Mouse (Mus musculus) 416B (cell line): ENCODE results near the gene Gm28051.

Experiments
- DNase-seq: peaks from one replicate; pipeline ENCODE4 v3.0.0; 2011; ENCODE audit warnings: low read depth

The Gm28051 gene

DNA sequence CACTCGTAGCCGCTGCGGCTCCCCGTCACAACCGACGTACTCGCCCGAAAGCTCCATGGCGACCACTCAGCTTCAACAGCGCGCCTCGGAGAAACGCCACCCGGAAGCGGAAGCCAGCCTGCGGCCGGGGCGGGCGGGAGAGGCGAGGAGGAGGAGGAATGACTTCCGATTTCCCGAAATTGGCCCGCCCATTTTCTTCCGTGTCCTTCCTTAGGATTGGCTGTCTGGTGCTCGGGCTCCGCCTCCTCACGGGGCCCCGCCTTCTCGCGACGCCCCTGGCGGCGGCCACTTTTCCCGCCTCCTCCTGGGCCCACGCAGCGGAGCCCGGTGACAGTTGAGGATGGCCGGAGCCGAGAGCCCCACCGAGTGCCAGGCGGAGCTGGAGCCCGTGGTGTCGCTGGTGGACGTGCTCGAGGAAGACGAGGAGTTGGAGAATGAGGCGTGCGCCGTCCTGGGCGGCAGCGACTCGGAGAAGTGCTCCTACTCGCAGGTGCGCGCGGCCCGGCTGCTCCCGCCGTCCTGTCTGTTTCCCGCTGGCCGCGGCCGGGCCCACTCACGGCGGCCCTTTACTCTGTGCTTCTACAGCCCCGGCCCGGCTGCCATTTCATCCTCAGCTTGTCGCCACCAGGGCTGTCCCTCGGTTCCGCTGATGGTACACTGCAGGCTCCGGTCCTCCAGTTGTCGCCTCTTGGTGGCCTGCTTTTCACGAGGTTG lies at the start of gene Gm28051, which contains the start of the genes Gon7 and Ubr7:
TSS of gene Gm28051 (minus strand) at position 77 of the 714 bp plus-strand sequence.
TSS of gene Gon7 (minus strand) at position 115 of the 714 bp plus-strand sequence.
TSS of gene Ubr7 (plus strand) at position 279 of the 714 bp plus-strand sequence.
- peak; percentile 97 for DNase-seq

DNA sequence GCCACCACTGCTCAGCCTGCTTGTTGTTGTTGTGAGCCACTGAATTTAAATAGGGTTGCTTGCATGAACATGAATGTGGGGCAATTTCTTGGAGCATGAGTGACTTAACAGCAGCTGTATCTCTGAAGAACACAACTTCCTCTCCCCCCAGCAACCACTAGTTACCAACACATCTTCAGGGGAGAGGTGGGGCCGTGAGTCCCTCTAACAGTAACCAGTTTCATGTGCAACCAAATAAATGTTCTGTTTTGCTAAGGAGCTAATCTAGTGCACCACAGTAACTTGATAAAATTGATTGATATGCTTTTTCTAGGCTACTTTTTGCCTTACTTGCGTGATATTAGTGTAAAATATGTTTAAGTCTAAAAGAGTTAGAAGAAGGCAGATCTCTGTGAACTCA lies 42.0 kb upstream of the Gm28051 start:
- peak; percentile 72 for DNase-seq

DNA sequence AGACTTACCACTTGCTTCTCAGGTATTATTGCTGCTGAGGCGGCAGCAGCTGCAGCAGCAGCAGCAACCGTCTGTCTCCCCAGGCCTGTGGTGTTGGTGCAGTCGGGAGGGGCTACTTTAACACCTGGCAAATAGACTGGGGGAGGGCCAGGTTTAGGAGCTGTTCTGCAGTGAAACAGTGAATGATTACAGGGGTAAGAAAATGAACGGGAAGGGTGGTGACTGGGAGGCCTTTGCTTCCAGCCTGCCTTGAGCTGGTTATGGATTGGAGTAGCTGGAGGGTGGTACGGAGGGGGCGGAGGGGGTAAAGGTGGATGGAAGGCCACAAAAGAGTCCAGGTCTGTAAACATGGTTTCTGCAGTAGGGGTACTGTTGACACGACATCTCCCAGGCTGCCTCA lies 30.4 kb upstream of the Gm28051 start:
- no peak for DNase-seq

DNA sequence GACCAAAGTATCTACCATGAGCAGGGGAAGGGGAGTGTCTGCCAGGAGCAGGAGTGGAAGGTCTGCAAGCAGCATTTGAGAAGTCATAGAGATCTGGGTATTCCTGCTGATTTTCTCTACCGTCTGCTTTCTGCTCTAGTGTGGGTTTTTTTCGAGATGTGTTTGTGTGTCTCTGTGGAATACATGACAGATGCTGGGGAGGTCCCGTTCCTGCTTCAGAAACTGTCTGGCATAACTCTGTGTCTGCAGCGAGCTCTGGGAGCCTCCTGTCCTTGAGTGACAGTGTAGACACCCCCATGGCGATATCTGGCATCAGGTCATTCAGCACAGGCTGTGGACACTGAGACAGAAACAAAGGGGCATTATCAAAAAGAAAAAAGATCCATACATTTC lies 28.0 kb upstream of the Gm28051 start:
- no peak for DNase-seq

DNA sequence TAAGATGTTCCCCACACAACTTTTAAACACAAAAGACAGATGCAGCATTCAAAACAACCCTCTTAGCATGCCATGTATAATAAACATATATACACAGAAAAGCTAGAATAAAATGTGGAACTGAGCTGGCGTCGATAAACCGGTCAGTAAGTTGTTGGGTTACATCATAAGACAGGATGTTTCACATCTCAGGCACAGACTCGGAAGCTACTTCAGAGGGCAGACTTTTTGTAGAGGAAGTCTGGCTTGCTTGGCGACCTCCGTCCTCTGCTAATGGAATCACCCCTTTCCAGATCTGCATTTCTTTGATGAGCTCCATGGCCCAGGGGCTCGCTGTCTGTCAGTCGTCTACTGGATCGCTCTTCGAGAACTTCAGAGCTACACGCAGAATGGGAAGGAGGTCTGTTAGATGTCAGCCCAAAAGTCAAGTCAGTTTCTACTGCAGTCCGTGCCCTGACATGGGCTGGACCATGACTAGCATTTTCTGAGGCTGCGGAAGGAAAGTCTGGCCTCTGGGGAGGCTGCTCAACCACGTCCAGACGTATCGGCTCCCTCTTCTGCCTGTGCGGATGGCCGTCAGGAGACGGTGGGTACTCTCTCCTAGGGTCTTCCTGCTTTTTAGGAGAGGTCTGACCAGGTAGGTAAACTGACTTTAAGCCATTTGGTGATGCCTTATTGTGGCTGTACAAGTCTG lies 27.5 kb upstream of the Gm28051 start:
- DNase-seq, result peak; percentile 23

DNA sequence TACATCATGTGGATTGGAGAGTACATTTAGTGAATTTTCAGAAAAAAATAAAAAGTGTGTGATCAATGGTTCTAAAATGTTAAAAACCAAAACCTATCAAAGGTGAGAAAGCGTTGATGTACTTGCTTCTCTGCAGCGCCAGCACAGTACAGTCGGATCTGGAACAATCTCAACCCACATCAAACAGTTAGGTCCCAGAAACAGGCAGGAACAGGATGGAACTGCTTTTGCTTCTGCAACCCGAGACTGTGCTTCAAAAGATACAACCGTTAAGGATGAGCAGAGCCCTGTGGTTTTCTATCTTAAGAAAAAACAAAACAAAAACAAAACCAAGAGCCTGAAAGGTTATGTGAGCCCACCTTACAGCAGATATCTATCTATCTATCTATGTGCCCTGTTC lies 25.3 kb upstream of the Gm28051 start:
- DNase-seq, result no peak

DNA sequence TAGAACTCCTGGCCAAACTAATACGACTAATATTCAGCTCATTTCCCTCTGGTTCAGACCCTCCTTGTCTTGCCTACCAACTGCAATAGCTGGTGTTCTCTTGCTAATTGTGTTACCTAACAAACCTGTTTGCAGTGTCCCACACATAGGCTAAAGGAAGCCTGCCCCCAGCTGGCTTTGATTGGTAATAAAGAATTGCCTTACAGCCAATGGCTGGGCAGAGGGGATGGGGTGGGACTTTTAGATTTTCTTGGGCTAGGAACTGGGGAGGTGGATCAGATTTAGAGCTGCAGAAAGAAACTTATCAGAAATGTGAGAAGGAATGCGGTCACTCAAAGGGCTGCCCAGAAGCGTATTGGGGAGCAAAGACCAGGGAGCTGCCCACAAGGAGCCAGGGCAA lies 21.9 kb upstream of the Gm28051 start:
- DNase-seq, result peak; percentile 45

DNA sequence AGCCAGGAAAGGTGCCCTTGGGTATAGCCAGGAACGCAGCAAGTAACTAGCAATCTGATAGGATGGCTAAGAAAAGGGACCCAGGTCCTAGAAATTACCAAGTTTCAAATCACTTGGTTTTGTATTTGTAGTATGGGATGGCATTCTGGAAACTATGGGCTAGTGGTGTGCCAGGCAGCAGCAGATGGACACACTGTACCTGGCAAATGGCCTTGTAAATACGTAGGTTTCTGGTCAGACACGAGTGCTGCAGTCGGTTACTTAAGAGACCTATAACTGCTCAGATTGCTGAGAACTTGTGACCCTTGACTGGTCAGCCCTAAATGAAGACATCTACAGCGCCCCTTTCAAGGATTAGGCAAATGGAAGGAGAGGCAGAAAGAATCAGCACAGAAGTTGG lies 20.6 kb upstream of the Gm28051 start:
- no peak for DNase-seq

DNA sequence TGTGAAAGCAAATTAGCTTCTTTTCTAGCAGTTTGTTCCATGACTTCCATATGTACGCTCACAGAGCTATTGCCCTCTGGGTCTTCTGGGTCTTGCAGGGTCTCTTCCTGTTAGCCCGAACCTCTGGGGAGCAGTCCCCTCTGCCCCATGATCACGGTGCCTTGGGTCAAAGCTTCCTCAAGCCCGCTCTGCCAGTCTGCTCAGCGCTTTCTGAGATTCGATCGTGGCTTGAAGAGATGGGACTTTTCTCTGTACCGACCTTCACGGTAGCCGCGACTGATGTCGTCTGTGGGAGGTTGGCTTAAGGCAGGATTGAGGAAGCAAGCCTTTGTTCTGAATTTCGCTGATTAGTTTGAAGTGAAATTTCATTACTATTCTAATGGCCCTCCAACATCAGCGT lies 18.5 kb upstream of the Gm28051 start:
- DNase-seq, result no peak

DNA sequence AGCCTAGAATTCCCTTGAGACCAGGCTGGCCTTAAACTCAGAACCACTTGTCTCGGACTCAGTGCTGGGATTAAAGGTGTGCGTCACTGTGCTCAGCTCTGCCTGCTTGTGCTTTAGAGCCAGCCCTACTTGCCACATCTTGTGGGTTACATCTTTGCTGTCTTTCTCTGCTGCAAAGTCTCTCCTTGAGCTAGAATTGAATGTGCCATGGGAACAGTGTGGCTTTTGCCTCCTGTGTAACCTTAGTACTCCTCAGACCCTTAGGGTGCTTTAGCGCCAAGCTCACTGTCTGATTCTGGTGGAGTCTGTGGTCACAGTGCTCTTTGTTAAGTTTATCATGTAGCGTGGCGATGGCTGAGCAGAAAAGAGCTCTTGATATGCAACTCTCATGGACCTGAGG lies 15.1 kb upstream of the Gm28051 start:
- no peak for DNase-seq

DNA sequence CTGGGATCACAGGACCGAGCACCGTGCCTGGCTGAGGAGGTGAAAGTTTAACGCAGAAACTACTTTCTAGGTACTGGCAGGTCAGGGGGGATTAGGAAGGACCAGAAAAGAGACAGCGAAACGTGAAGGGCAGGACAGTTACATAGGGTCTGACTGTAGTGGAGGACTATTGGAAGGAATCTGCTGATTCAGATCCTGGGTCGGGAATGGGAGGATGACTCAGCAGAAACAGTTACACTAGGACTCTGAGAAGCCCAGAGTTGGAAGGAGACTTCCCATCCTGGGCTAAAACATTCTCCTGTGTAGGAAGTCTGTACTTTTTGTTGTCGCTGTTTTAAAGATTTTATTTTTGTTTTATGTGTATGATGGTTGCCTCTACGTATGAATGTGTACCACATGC lies 14.0 kb upstream of the Gm28051 start:
- DNase-seq, result no peak

DNA sequence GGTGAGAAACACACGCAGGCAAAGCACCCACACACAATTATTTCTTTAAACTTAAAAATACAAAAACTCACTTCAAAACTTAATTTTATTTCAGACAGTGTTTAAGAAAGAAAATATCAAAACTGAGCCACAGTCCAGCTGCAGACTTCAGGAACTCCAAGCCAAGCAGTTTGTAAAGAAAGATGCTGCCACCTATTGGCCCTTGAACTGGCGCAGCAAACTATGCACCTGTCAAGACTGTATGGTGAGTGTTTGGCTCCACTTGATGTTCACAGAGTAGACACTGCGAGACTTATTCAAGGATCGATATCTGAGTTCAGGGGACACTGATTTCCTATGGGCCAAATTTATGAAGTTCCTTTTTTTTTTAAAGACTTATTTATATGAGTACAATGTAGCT lies 11.4 kb upstream of the Gm28051 start:
- peak; percentile 39 for DNase-seq

DNA sequence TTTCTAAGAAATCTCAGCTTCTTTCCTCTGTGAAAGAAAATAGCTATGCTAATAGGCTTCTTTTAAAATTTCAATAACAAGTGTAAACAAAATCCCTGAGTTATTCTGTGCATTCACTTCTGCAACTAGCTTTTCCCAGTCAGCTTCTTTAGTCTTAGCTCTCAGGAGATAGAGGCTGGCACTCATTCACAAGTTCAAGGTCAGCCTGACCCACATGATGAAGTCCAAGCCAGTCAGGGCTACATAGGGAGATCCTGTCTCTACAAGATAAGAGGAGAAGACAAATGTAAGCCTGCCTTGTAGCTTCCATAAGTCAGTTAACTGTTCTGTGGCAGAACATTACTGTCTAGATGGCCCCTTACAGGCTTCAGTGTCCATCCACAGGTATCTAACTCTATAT lies 6.1 kb upstream of the Gm28051 start:
- DNase-seq, result no peak

DNA sequence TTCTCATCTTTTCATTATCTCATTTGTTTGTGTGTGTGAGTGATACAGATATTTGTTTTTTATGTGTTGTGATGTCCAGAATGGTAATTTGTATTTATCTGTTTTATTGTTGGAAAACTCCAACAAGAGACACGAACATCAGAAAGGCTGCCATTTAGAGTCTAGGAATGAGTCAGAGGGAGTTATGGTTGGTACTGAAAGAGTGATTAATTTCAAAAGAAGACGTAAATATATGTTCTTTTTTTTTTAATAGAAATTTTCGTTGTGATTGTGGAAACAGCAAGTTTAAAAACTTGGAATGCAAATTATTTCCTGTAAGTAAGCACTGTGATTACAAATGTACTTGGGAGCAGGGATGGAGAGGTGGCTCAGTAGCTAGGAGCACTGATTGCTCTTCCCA lies 4.1 kb upstream of the Gm28051 start:
- no peak for DNase-seq

DNA sequence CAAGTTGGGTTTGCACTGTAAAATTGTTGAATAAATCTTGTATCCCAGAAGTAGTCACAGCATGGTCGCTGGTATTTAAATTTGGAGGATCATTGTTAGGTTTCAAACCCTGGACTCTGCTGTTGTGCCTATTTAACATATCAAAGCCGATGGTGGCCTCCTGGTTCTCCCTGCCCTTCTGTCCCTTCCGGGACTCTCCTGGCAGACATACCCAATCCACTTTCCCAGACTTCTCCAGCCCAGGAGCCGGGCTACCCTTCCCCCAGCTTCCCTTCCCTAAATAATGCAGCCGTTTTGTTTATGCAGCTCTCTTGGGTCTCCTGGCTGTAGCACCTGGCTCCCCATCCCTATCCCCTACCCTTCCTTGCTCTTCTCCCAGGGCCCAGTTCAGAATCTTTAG lies 1.4 kb upstream of the Gm28051 start:
- DNase-seq, result no peak

DNA sequence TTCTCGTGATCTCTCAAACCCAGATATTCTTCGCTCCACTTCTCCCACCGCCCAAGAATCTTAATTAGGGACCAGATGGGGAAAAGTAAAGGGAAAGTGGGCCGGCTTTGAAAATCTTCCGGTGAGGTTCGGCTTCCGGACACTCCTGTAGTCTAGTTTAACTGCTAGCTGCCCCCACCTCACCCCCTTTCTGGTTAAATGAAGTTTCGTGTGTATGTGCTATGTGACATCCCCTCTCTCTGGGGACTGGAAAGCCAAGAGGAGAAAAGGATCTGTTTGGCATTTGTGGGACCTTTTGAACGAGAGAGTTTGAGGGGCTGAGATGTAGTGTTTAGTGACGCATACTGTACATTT lies 815 bp upstream of the Gm28051 start, which contains the start of gene Gm20604:
TSS of gene Gm20604 (minus strand) at position 270 of the 354 bp plus-strand sequence.
- DNase-seq, result peak; percentile 34

DNA sequence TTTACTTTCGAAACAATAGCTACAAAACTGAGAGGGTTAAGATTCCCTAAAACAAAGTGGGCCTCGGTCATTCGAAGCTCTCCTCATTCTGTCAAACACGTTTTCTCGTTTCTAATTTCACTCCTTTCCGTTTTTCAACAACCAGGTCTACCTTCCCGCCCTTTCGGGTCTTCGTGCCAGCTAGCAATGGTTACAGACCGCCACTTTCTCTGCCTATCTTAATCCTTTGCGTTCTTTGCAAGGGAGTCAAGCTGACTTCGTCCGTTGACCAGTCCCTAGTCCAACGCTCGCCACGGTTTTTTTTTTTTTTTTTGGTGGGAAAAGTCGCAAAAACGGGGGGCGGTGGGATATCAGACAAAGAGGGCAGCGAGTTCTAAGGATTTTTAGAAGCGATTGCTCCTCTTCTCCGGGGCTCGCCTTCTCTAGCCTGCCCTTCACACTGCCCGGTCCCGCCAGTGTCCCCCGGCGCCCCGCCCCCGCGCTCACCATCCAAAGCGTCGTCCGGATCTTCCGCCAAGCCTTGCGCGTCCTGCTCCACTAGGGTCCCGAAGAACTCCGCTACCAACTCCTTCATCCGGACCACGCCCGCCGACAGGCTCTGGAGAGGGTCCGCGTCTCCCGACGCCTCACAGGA lies 393 bp downstream of the Gm28051 start:
- no peak for DNase-seq

DNA sequence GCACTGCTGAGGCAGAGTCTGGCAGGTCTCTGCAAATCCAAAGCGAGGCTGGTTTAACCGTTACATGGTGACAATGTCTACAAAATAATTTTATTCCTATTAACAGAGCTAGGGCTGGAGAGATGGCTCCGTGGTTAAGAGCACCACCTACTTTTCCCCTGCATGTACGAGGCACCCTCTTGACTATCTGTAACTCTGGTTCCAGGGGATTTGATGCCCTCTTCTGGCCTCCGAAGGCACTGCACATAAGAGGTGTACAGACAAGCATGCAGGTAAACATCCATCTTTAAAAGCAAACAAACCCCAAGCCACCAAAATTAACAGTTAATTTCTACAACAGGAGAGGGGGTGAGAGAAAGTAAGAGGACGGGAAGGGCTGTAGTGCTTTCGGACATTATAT lies 1.3 kb downstream of the Gm28051 start:
- DNase-seq, result peak; percentile 62

DNA sequence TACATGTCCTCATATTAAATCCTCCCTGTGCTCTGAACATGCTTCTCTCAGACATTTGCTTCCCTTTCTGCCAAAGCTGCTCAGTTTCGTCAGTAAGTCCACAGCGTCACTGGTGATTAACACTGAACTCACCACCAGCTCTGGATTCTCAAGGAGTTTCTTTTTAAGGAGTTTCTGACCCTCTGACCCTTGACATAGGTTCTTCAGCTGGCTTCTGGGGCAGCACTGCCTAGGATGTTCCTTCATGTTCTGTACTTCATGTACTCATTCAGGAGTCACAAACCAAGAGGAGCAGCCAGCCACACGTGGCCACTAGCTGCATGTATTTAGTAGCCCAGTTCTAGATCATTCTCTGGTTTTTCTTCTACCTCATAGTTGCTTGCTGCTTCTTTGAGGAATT lies 9.3 kb downstream of the Gm28051 start:
- DNase-seq, result peak; percentile 41

DNA sequence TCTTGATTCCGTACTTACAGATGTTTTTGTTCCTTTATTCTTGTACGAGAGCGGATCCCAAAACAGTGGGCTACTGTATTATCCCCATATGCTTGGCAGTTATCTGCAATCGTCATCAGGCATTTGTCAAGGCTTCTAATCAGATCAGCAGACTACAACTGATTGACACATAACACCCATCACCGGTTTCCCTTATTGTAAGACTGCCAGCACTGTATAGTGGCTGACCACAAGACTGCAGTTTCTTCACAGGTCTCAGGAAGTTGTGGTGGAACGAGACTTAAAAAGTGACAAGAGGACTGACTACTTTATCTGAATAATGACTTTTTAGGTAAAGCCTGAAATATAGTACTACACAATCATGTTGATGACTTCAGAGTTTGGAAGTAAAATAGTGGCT lies 12.7 kb downstream of the Gm28051 start:
- DNase-seq, result peak; percentile 95

DNA sequence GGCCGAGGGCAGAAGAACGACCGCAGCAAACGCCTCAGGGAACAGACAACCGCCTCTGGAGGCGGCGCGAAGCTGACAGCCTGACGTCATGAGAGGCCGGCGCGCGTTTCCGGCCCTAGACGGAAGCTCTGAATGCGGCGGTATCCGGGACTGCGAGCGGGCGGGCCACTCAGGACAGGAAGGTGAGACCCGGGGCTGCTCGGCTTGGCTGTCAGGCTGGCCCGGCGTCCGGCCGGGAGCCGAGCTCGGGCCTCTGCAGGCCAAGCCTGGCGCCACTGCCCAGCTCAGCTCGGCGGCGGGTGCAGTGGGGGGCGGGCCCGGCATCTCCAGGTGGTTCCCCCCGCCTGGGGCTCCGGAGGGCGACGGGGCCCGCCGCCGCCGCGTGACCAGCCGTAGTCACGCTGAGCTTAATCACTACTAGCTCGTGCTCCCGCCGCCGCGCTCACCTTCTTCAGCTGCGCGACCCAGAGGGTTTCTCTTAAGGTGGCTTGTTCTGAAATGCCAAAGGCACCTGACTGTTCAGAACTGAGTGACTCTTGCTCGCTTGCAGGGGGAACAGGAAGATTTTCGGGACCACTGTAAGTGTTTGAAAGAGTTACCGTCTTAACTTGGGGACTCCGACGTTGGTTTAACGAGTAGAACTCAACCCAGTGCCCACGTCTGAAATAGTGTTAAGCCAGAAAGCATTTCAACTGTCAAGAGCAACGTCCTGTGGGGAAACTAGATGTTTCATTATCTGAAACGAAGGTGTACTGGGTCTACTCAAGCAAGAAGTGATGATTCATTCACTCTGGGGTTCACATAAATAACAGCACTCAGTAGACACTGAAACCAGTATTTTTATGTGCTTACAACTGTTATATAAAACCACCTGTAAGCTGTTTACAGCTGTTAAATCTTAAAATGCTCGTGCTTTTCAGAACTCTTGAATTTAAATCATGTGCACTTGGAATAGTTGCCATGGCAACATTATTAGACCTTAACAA lies 13.7 kb downstream of the Gm28051 start, which contains the start of the genes Moap1 and Tmem251:
TSS of gene Moap1 (minus strand) at position 73 of the 986 bp plus-strand sequence.
TSS of gene Tmem251 (plus strand) at position 174 of the 986 bp plus-strand sequence.
- DNase-seq, result peak; percentile 88
